8 mouse cellular contexts compared by ENCODE assay signal in genomic region chr3:95661945-95662715, GRCm38 (mm10). TPM values are rescaled to one million over a fixed set of nuclear protein-coding genes. Genes with fewer than 3 reads are reported as not detected.
A peak's percentile ranks its signal among the peaks of the same experiment; 100 is the strongest.
DNase-seq lines count a peak whose midpoint lies in the region; ATAC-seq lines count a peak whose summit lies in the region.

No protein-coding gene starts in this region.

- peaks cover 64% of the 10 kb centered on the region for H3K36me3 ChIP-seq in embryonic facial prominence, embryonic 14.5 days (ENCODE audit: control insufficient read depth, insufficient read depth, low read length)
- peaks cover 37% of the 10 kb centered on the region for H3K36me3 ChIP-seq in kidney, embryonic 16.5 days (ENCODE audit: insufficient read depth, low read length)

- no peaks in the 10 kb centered on the region for H3K9me3 ChIP-seq in embryonic facial prominence, embryonic 14.5 days (ENCODE audit: control insufficient read depth, low read length)
- no peaks in the 10 kb centered on the region for H3K9me3 ChIP-seq in kidney, embryonic 16.5 days (ENCODE audit: low read length)

- H3K27ac ChIP-seq in embryonic facial prominence, embryonic 14.5 days (replicated peaks; ENCODE audit: low read depth, low read length), result no peak overlapping the region; the same call in 1 of the 2 replicates
- H3K27ac ChIP-seq in kidney, embryonic 16.5 days (ENCODE audit: low read length), result peak overlapping the region; percentile 22; the same call in 1 of the 2 replicates

- H3K9ac ChIP-seq in embryonic facial prominence, embryonic 14.5 days (ENCODE audit: low read depth, low read length), result no peak overlapping the region
- H3K9ac ChIP-seq in kidney, embryonic 16.5 days (replicated peaks; ENCODE audit: low read length), result no peak overlapping the region

- no peak for ATAC-seq in embryonic facial prominence, embryonic 14.5 days (ENCODE audit: low read depth)
- no peak for ATAC-seq in kidney, embryonic 16.5 days (ENCODE audit: low FRiP score, low TSS enrichment)

- peak; percentile 83 for DNase-seq in kidney, adult 9 months
- no peak for DNase-seq in kidney, postnatal 4 days
- DNase-seq in embryonic facial prominence, embryonic 14.5 days (ENCODE audit: low spot score), result no peak
- peak; percentile 51 for DNase-seq in naive thymus-derived CD4-positive, alpha-beta T cell, adult 2 months (ENCODE audit: low read depth)
- DNase-seq in cerebellum, adult 9-11 months, result no peak
- no peak for DNase-seq in layer of hippocampus, postnatal 36 days
- no peak for DNase-seq in MN1 (ENCODE audit: low spot score)

- peaks cover 26% of the 10 kb centered on the region for H3K4me1 ChIP-seq in embryonic facial prominence, embryonic 14.5 days (ENCODE audit: control insufficient read depth, insufficient read depth, low read length)
- H3K4me1 ChIP-seq in kidney, embryonic 16.5 days (ENCODE audit: insufficient read depth, low read length), result peaks cover 64% of the 10 kb centered on the region

- 47% methylated on average over 7 of the region's 7 CpGs for WGBS in embryonic facial prominence, embryonic 14.5 days
- 38% methylated on average over 7 of the region's 7 CpGs for WGBS in kidney, embryonic 16.5 days

- H3K27me3 ChIP-seq in embryonic facial prominence, embryonic 14.5 days (replicated peaks; ENCODE audit: control insufficient read depth, insufficient read depth, low read length), result no peaks in the 10 kb centered on the region
- H3K27me3 ChIP-seq in kidney, embryonic 16.5 days (ENCODE audit: insufficient read depth, low read length), result no peaks in the 10 kb centered on the region

- peak overlapping the region; percentile 75 for H3K4me2 ChIP-seq in embryonic facial prominence, embryonic 14.5 days (ENCODE audit: low read depth, low read length)
- peak overlapping the region; percentile 32 for H3K4me2 ChIP-seq in kidney, embryonic 16.5 days (replicated peaks; ENCODE audit: low read depth, low read length)

- peak overlapping the region; percentile 13 for H3K4me3 ChIP-seq in embryonic facial prominence, embryonic 14.5 days (ENCODE audit: low read depth, low read length)
- H3K4me3 ChIP-seq in kidney, embryonic 16.5 days (ENCODE audit: low read length), result peak overlapping the region; percentile 23

RNA-seq across cellular contexts. Expression of gene Mcl1, which starts 3.5 kb away (rescaled TPM):
- 62.0 and 65.8 TPM in 2 replicates for polyA plus RNA-seq in embryonic facial prominence, embryonic 14.5 days (2014; fragmentation: Nextera tagmentation; extraction: Ambion mirVana)
- 23.7 and 38.1 TPM in 2 replicates for polyA plus RNA-seq in kidney, embryonic 16.5 days (2015; fragmentation: Nextera tagmentation; extraction: Ambion mirVana)
- 10 to 100 TPM; 60.8 to 61.3 TPM for total RNA-seq in layer of hippocampus, postnatal 36 days (2021)

RNA-seq across cellular contexts. Expression of gene Adamtsl4, which starts 25.6 kb away (rescaled TPM):
- 2.8 and 3.8 TPM in 2 replicates for polyA plus RNA-seq in embryonic facial prominence, embryonic 14.5 days (2014; fragmentation: Nextera tagmentation; extraction: Ambion mirVana)
- polyA plus RNA-seq in kidney, embryonic 16.5 days (2015; fragmentation: Nextera tagmentation; extraction: Ambion mirVana), result 3.8 and 3.9 TPM in 2 replicates
- total RNA-seq in layer of hippocampus, postnatal 36 days (2021), result 1 to 10 TPM; 5.0 to 5.1 TPM

RNA-seq across cellular contexts. Expression of gene Ensa, which starts 37.3 kb away (rescaled TPM):
- 59.8 and 66.9 TPM in 2 replicates for polyA plus RNA-seq in embryonic facial prominence, embryonic 14.5 days (2014; fragmentation: Nextera tagmentation; extraction: Ambion mirVana)
- 76.4 and 78.6 TPM in 2 replicates for polyA plus RNA-seq in kidney, embryonic 16.5 days (2015; fragmentation: Nextera tagmentation; extraction: Ambion mirVana)
- 100 to 1,000 TPM; 310 TPM for total RNA-seq in layer of hippocampus, postnatal 36 days (2021)

Comparison
In these comparisons a context has a peak if more than half of its experiments do, and no peak if none do; other contexts are left out.
1. DNase-seq: peak in kidney, adult 9 months (single experiment) and naive thymus-derived CD4-positive, alpha-beta T cell, adult 2 months (single experiment); none in kidney, postnatal 4 days (0 of 2), embryonic facial prominence, embryonic 14.5 days (single experiment), cerebellum, adult 9-11 months (single experiment), layer of hippocampus, postnatal 36 days (0 of 2) and MN1 (single experiment).